Mouse (Mus musculus) intestine, embryonic 14.5 days (tissue): ENCODE measurements around the gene Unc5b. TPM values are rescaled to one million over a fixed set of nuclear protein-coding genes. Genes with fewer than 3 reads are reported as not detected.
"Not testable (repeated sequence)": the region's sequence is repeated elsewhere in the genome, so short reads cannot be mapped to it uniquely, and the experiment has no call there.

ENCODE experiments used
- ATAC-seq: fragments of 200-750 bp; cut with Nextera tagmentation; replicated peaks from 2 replicates; pipeline ENCODE4 v1.8.0; 2017; ENCODE audit warnings: low read depth, moderate number of reproducible peaks, moderate TSS enrichment, moderate library complexity; ENCODE audit not compliant: low FRiP score, low TSS enrichment
- DNase-seq: peaks from one replicate; pipeline ENCODE4 v3.0.0-alpha.2; 2018; ENCODE audit warnings: low spot score
- H3K27ac ChIP-seq: fragments of 300-500 bp; sonication (generic); 2 replicates; pipeline ENCODE4 v1.5.1; 2014; ENCODE audit warnings: low read depth, mild to moderate bottlenecking, control low read depth
- H3K27me3 ChIP-seq: fragments of 300-500 bp; sonication (generic); replicated peaks from 2 replicates; pipeline ENCODE4 v1.6.1; 2014; ENCODE audit warnings: low read length, control low read depth; ENCODE audit not compliant: control insufficient read depth, insufficient read depth
- H3K36me3 ChIP-seq: fragments of 300-500 bp; sonication (generic); 2 replicates; pipeline ENCODE4 v1.6.1; 2014; ENCODE audit warnings: low read length, control low read depth; ENCODE audit not compliant: control insufficient read depth, insufficient read depth
- H3K4me1 ChIP-seq: fragments of 300-500 bp; sonication (generic); replicated peaks from 2 replicates; pipeline ENCODE4 v1.6.1; 2014; ENCODE audit warnings: low read length, control low read depth, mixed read lengths; ENCODE audit not compliant: control insufficient read depth, insufficient read depth
- H3K4me2 ChIP-seq: fragments of 300-500 bp; sonication (generic); 2 replicates; pipeline ENCODE4 v1.6.1; 2014; ENCODE audit warnings: low read length
- H3K4me3 ChIP-seq: fragments of 300-500 bp; sonication (generic); 2 replicates; pipeline ENCODE4 v1.5.1; 2014; ENCODE audit warnings: low read depth, low read length, control low read depth, mixed read lengths
- H3K9ac ChIP-seq: fragments of 300-500 bp; sonication (generic); 2 replicates; pipeline ENCODE4 v1.6.1; 2014; ENCODE audit warnings: mild to moderate bottlenecking, low read length
- H3K9me3 ChIP-seq: fragments of 300-500 bp; sonication (generic); 2 replicates; pipeline ENCODE4 v1.6.1; 2016; ENCODE audit warnings: low read length, control low read depth; ENCODE audit not compliant: control insufficient read depth
- WGBS: fragments of 180-500 bp; shearing (Covaris S2); extraction: QIAGEN DNeasy Blood & Tissue Kit; methylation state at CpG from one replicate; pipeline ENCODE4 v1.1.7; 2014; 5-methylcytosine and 5-hydroxymethylcytosine counted together
- polyA plus RNA-seq: library from polyadenylated mRNA; unstranded; fragments of >200 nt; fragmentation: Nextera tagmentation; extraction: Ambion mirVana; gene quantifications from 2 replicates; pipeline ENCODE4 v1.2.1, GENCODE M21; 2014

Unc5b gene
- polyA plus RNA-seq, 1 experiment from 2014 or later = 5.2 TPM

GRCm38 (mm10) chr10:60746512-60746911, 84.9 kb downstream of the Unc5b start:
- Histone ChIP-seq H3K9ac (no peak overlapping the region), H3K9me3 (no peaks in the 10 kb centered on the region), H3K36me3 (peaks cover 18% of the 10 kb centered on the region; the same call in 1 of the 2 replicates), H3K27ac (no peak overlapping the region), H3K4me1 (0 out of 2 replicates have a peak, but pooled peaks cover 2% of the 10 kb centered on the region), H3K4me3 (no peak overlapping the region), H3K4me2 (no peak overlapping the region), H3K27me3 (no peaks in the 10 kb centered on the region)
- ATAC-seq (no peak), DNase-seq (no peak)
- 76% methylated on average over 2 of the region's 2 CpGs for WGBS

- H3K9ac ChIP-seq = no peak overlapping the region
Measured at GRCm38 (mm10) chr10:60744543-60745290, 86.7 kb downstream of the Unc5b start.

GRCm38 (mm10) chr10:60743681-60744080, 87.7 kb downstream of the Unc5b start:
- Histone ChIP-seq H3K27ac (no peak overlapping the region), H3K27me3 (no peaks in the 10 kb centered on the region), H3K36me3 (peaks cover 10% of the 10 kb centered on the region; the same call in 1 of the 2 replicates), H3K4me3 (no peak overlapping the region), H3K4me1 (no peaks in the 10 kb centered on the region), H3K4me2 (no peak overlapping the region), H3K9me3 (no peaks in the 10 kb centered on the region), H3K9ac (no peak overlapping the region)
- DNase-seq = no peak
- no peak for ATAC-seq
- 72% methylated on average over 9 of the region's 9 CpGs for WGBS

More at GRCm38 (mm10) chr10:60744543-60745290, 86.7 kb downstream of the Unc5b start:
- Histone ChIP-seq H3K4me1 (no peaks in the 10 kb centered on the region), H3K9me3 (no peaks in the 10 kb centered on the region), H3K27me3 (no peaks in the 10 kb centered on the region), H3K4me3 (no peak overlapping the region), H3K27ac (no peak overlapping the region), H3K36me3 (peaks cover 18% of the 10 kb centered on the region; the same call in 1 of the 2 replicates), H3K4me2 (no peak overlapping the region)
- 91% methylated on average over 14 of the region's 14 CpGs for WGBS
- no peak for DNase-seq
- ATAC-seq = no peak

- H3K4me2 ChIP-seq = no peak overlapping the region
- no peak overlapping the region for H3K9ac ChIP-seq
- WGBS = 79% methylated on average over 6 of the region's 6 CpGs
- no peak overlapping the region for H3K4me3 ChIP-seq
- H3K9me3 ChIP-seq = no peaks in the 10 kb centered on the region
- no peak overlapping the region for H3K27ac ChIP-seq
- no peaks in the 10 kb centered on the region for H3K27me3 ChIP-seq
- H3K4me1 ChIP-seq = no peaks in the 10 kb centered on the region
- DNase-seq = no peak
- no peak for ATAC-seq
- H3K36me3 ChIP-seq = peaks cover 3% of the 10 kb centered on the region; the same call in 1 of the 2 replicates
Measured at GRCm38 (mm10) chr10:60742942-60743341, 88.4 kb downstream of the Unc5b start.

GRCm38 (mm10) chr10:60742296-60742695, 89.1 kb downstream of the Unc5b start:
- DNase-seq, ATAC-seq, H3K27me3 ChIP-seq, H3K27ac ChIP-seq, H3K4me3 ChIP-seq, H3K9me3 ChIP-seq, H3K9ac ChIP-seq, H3K36me3 ChIP-seq, H3K4me2 ChIP-seq, H3K4me1 ChIP-seq: not testable (repeated sequence)
- WGBS = 70% methylated on average over 1 of the region's 1 CpGs

- peaks cover 8% of the 10 kb centered on the region; the same call in 1 of the 2 replicates for H3K36me3 ChIP-seq
- H3K4me3 ChIP-seq = no peak overlapping the region
- DNase-seq (no peak), ATAC-seq (no peak)
- H3K9me3 ChIP-seq = no peaks in the 10 kb centered on the region
- no peaks in the 10 kb centered on the region for H3K27me3 ChIP-seq
- no peak overlapping the region for H3K27ac ChIP-seq
- WGBS = 82% methylated on average over 7 of the region's 7 CpGs
- H3K4me2 ChIP-seq = no peak overlapping the region
- no peaks in the 10 kb centered on the region for H3K4me1 ChIP-seq
- H3K9ac ChIP-seq = no peak overlapping the region
Measured at GRCm38 (mm10) chr10:60741435-60741834, 89.9 kb downstream of the Unc5b start.

- Histone ChIP-seq H3K4me3 (no peak overlapping the region), H3K9ac (no peak overlapping the region), H3K4me2 (no peak overlapping the region), H3K4me1 (no peaks in the 10 kb centered on the region), H3K27ac (no peak overlapping the region), H3K27me3 (no peaks in the 10 kb centered on the region), H3K36me3 (0 out of 2 replicates have a peak, but pooled peaks cover 5% of the 10 kb centered on the region), H3K9me3 (no peaks in the 10 kb centered on the region)
- DNase-seq (no peak), ATAC-seq (no peak)
- 95% methylated on average over 4 of the region's 4 CpGs for WGBS
Measured at GRCm38 (mm10) chr10:60739619-60740363, 91.6 kb downstream of the Unc5b start.

GRCm38 (mm10) chr10:60737886-60738640, 93.3 kb downstream of the Unc5b start:
- H3K9me3 ChIP-seq = no peaks in the 10 kb centered on the region
- WGBS = 76% methylated on average over 7 of the region's 9 CpGs
- no peak overlapping the region for H3K27ac ChIP-seq
- no peak overlapping the region for H3K4me2 ChIP-seq
- H3K27me3 ChIP-seq = no peaks in the 10 kb centered on the region
- H3K4me3 ChIP-seq = no peak overlapping the region
- H3K4me1 ChIP-seq = no peaks in the 10 kb centered on the region
- ATAC-seq (no peak), DNase-seq (no peak)
- H3K9ac ChIP-seq = no peak overlapping the region
- H3K36me3 ChIP-seq = 0 out of 2 replicates have a peak, but pooled peaks cover 5% of the 10 kb centered on the region
